Mouse (Mus musculus): Measurements from ENCODE around the gene Rap1gap2. TPM values are rescaled to one million over a fixed set of nuclear protein-coding genes. Genes with fewer than 3 reads are reported as not detected.

The Rap1gap2 gene
- total RNA-seq, 2 experiments from 2014 or later, result 16.9 to 18.0 TPM

GRCm38 (mm10) chr11:74468195-74468594 lies 142.5 kb downstream of the Rap1gap2 start:
- DNase-seq (ENCODE audit: low spot score in 2 of 2), result no peak

GRCm38 (mm10) chr11:74465712-74466111 lies 145.0 kb downstream of the Rap1gap2 start:
- no peak for DNase-seq (ENCODE audit: low spot score in 2 of 2)

GRCm38 (mm10) chr11:74464181-74464977 lies 146.3 kb downstream of the Rap1gap2 start:
- no peak for DNase-seq (ENCODE audit: low spot score in 2 of 2)

GRCm38 (mm10) chr11:74462651-74463050 lies 148.1 kb downstream of the Rap1gap2 start:
- DNase-seq (ENCODE audit: low spot score in 2 of 2), result no peak

GRCm38 (mm10) chr11:74459651-74460050 lies 151.1 kb downstream of the Rap1gap2 start:
- DNase-seq (ENCODE audit: low spot score in 2 of 2), result no peak

GRCm38 (mm10) chr11:74458400-74458799 lies 152.3 kb downstream of the Rap1gap2 start:
- DNase-seq (ENCODE audit: low spot score in 2 of 2), result no peak

- DNase-seq (ENCODE audit: low spot score in 2 of 2), result no peak
Observed at GRCm38 (mm10) chr11:74457194-74457593, 153.5 kb downstream of the Rap1gap2 start.

GRCm38 (mm10) chr11:74448556-74448955 lies 162.2 kb downstream of the Rap1gap2 start:
- no peak for DNase-seq (ENCODE audit: low spot score in 2 of 2)

- no peak for DNase-seq (ENCODE audit: low spot score in 2 of 2)
Observed at GRCm38 (mm10) chr11:74447991-74448403, 162.7 kb downstream of the Rap1gap2 start.

GRCm38 (mm10) chr11:74445591-74445990 lies 165.1 kb downstream of the Rap1gap2 start:
- DNase-seq (ENCODE audit: low spot score in 2 of 2), result no peak

GRCm38 (mm10) chr11:74443924-74444256 lies 166.8 kb downstream of the Rap1gap2 start:
- DNase-seq (ENCODE audit: low spot score in 2 of 2), result no peak

- no peak for DNase-seq (ENCODE audit: low spot score in 2 of 2)
Observed at GRCm38 (mm10) chr11:74443147-74443923, 167.4 kb downstream of the Rap1gap2 start.

- no peak for DNase-seq (ENCODE audit: low spot score in 2 of 2)
Observed at GRCm38 (mm10) chr11:74442396-74442795, 168.3 kb downstream of the Rap1gap2 start.

GRCm38 (mm10) chr11:74440112-74440511 lies 170.6 kb downstream of the Rap1gap2 start:
- no peak for DNase-seq (ENCODE audit: low spot score in 2 of 2)

GRCm38 (mm10) chr11:74439202-74439601 lies 171.5 kb downstream of the Rap1gap2 start:
- no peak for DNase-seq (ENCODE audit: low spot score in 2 of 2)

- no peak for DNase-seq (ENCODE audit: low spot score in 2 of 2)
Observed at GRCm38 (mm10) chr11:74438249-74438648, 172.5 kb downstream of the Rap1gap2 start.

- no peak for DNase-seq (ENCODE audit: low spot score in 2 of 2)
Observed at GRCm38 (mm10) chr11:74435366-74435765, 175.3 kb downstream of the Rap1gap2 start.

- DNase-seq (ENCODE audit: low spot score in 2 of 2), result no peak
Observed at GRCm38 (mm10) chr11:74433000-74433399, 177.7 kb downstream of the Rap1gap2 start.

- no peak for DNase-seq (ENCODE audit: low spot score in 2 of 2)
Observed at GRCm38 (mm10) chr11:74429798-74430529, 180.8 kb downstream of the Rap1gap2 start.

- no peak for DNase-seq (ENCODE audit: low spot score in 2 of 2)
Observed at GRCm38 (mm10) chr11:74426306-74426705, 184.4 kb downstream of the Rap1gap2 start.

GRCm38 (mm10) chr11:74422019-74422418 lies 188.7 kb downstream of the Rap1gap2 start:
- DNase-seq (ENCODE audit: low spot score in 2 of 2), result no peak

GRCm38 (mm10) chr11:74421151-74421550 lies 189.6 kb downstream of the Rap1gap2 start:
- no peak for DNase-seq (ENCODE audit: low spot score in 2 of 2)
